Mouse (Mus musculus): ENCODE measurements around the gene Maml3.

GRCm38 (mm10) chr3:51717909-51718308 lies 387.0 kb downstream of the Maml3 start:
- TF ChIP-seq POLR2AphosphoS2 (IDR thresholded peaks at IDR 0.05; ENCODE audit: low read depth, low read length) (no peak), EP300 (IDR thresholded peaks at IDR 0.05; ENCODE audit: low read length) (no peak), SMC3 (IDR thresholded peaks at IDR 0.05; ENCODE audit: low read depth, low read length) (no peak), CHD2 (IDR thresholded peaks at IDR 0.05; ENCODE audit: low read length) (no peak)

Data from CH12.LX (cell line).